Mouse (Mus musculus) heart, adult 11 months (tissue): ENCODE measurements around the gene Kcnj9.

Experiments
- DNase-seq: peaks from one replicate; pipeline ENCODE4 v3.0.0; 2022

The Kcnj9 gene

DNA sequence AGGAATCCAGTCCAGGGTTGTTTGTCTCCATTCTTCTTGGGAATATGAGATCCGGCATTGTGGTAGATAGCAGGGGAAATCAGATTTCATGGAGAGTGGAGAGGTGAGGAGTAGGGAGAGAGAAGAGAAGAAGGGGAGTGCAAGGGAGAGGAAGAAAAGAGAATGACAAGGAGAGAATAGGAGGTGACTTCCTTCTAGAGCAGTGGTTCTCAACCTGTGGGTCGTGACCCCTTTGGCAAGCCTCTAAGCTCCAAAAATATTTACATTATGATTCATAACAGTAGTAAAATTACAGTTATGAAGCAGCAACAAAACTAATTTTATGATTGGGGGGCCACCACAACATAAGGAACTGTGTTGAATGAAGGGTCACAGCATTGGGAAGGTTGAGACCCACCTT is 3.8 kb upstream of the Kcnj9 start:
- no peak for DNase-seq

DNA sequence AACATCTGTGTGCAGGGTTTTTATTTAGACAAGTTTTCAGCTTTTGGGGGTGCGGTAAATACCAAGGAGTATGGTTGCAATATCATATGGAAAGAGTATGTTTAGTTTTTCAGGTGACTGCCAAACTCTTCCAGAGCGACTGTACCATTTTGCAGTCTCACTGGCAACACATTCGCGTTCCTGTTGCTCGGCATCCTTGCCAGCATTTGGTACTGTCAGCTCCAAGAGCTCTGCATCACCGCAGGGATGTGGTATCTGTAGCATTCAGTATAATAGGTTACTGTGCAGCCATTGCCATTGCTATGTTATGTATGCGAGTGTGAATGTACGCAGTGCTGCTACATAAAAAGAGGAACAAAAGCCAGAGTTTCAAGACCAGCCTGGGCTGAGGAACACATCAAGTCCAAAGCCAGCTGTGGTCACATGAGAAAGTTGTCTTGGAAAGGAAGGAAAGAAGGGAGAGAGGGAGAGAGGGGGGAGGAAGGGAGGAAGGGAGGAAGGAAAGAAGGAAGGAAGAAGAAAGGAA is 2.4 kb upstream of the Kcnj9 start:
- DNase-seq, result no peak

DNA sequence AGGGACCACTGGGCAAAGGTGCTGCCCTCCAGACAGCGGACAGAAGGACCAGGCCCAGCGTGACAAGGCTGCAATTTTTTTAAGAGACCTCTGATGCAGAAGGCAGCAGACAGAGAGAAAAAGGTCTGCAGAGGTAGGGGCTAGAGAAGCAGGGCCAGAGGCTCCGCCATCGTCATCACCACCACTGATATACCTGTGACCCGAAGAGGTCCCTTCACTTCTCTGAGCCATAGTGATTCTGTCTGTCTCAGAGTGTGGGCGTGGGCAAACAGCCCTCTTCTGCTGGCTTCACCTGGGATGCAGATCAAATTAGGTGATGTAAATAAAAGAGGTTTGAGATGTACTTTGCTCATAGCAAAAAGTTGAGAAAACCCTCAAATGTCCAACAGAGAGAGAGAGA is 498 bp upstream of the Kcnj9 start:
- no peak for DNase-seq

DNA sequence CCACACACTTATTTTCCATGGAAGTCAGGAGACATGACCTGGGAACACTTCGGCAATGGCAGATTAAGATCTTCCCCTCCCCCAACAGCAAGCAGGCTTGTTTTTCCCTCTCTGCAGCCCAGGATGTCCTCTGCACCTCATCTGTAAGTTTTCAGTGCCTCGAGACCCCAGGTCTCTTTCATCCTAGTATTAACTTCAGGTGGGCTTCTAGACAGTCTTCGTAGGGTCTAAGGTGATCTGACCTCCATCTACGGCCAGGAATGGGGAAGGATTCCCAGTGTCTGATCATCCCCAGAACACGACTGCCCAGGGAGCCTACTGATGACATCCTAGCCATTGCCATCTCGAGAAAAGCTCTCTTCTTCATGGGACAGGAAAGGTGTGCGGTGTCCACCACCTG is 657 bp downstream of the Kcnj9 start:
- DNase-seq, result no peak

DNA sequence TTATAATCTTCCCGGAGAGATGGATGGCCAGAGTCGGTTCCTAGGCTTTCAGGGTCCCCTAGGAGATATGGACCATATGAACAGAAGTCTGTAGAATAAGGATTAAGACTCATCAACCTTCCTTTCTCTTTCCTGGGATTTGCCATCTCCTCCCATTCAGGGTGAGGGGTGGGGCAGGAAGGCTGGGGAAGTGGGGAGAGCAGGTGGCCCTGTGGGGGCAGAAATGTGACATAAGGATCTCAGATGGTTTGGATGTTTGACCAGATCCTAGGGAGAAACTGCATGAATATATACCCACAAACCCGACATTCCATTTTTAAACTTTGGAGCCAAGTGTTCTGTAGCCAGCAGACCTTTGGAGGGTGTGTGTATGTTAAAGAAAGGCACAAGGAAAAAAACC is 1.1 kb downstream of the Kcnj9 start:
- no peak for DNase-seq

DNA sequence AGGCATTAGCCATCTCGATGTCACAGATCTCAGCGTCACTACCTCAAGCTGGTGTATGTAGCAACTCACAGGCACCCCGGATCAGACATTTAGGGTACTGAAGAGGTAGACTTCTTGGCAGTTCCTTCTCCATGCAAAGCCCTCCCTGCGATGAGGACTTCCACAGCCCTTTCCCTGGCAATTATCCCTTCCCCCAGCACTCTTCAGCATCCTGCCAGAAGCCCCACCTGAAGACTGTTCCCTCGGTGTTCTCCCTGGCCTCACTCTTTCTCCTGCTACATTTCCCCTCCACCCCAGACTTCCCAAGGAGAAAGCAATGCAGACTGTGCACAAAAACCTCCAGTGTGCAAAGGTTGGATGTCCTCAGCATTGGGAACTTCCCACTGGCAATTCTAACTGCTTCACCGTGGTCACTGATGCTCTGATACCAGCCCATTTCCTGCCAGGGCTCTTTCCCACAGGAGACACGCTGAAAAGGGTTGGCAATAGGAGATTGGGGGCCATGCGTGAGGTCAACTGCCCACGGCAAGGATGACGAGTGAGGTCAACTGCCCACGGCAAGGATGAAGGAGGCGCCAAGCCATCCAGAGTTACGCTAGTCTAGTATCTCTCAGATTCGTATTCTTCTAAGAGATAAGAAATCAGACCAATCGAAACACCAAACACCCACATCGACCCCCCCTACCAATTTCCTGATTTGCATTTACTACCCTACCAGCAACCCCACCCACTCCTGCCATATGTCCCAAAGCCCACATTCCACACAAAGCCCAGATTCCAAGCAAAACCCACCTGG is 1.7 kb downstream of the Kcnj9 start:
- no peak for DNase-seq

DNA sequence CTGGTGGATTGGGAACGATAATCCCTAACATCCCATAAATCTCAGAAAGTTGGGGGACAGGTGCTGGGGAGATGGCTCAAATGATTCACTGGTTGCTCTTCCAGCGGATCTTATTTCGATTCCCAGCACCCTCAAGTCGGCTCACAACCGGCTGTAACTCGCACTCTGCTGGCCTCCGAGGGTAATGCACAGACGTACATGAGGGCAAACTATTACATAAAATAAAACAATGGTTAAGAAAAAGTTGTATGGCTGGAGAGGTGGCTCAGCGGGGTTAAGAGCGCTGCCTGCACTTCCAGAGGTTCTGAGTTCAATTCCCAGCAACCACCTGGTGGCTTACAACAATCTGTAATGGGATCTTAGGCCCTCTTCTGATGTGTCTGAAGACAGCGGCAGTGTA is 2.4 kb downstream of the Kcnj9 start:
- no peak for DNase-seq

DNA sequence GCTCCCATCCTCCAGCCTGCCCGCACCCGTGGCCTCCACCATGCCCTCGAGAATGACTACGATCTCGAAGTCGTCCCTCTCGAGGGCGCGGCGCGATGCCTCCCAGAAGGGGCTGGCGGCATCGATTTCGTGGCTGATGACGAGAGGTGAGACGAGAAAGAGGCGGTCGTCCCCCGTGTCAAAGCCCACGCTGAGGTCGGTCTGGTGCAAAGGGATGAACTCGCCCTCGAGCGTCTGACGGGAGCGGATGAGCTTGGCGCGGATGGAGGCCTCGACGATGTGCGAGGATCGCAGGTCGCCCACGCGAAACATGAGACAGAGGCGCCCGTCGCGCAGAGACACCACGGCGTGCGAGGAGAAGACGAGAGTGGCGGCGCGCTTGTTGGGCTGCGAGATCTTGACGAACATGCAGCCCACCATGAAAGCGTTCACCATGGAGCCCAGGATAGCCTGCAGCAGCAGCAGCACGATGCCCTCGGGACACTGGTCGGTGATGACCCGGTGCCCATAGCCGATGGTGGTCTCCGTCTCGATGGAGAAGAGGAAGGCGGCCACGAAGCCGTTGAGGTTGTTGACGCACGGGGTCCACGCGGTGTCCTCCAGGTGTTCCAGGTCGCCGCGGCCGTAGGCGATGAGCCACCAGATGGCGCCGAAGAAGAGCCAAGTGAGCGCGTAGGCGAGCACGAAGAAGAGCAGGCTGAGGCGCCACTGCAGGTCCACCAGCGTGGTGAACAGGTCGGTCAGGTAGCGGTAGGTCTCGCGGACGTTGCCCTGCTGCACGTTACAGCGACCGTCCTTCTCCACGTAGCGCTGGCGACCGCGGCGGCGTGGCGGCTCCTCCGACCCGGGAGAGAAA is 3.2 kb downstream of the Kcnj9 start:
- DNase-seq, result no peak

DNA sequence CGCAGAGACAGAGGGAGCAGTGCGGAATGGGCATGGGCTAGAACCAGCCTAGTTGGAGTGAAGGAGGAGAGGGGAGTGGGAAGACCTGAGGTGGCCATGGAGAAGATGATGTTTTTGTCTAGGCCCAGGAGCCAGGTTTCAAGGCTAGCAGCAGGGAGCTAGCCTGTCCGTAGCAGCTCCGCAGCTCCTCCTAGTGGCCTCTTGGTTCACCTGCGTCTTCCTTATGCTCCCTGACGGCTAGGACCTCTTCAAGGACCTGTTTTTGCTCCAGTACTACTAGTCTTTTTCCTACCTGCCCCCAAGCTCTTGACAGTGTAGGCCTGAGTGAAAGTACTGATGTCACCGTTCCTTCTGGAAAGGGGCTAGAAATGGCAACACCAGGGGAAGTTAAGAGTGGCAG is 4.4 kb downstream of the Kcnj9 start:
- DNase-seq, result peak; percentile 96

DNA sequence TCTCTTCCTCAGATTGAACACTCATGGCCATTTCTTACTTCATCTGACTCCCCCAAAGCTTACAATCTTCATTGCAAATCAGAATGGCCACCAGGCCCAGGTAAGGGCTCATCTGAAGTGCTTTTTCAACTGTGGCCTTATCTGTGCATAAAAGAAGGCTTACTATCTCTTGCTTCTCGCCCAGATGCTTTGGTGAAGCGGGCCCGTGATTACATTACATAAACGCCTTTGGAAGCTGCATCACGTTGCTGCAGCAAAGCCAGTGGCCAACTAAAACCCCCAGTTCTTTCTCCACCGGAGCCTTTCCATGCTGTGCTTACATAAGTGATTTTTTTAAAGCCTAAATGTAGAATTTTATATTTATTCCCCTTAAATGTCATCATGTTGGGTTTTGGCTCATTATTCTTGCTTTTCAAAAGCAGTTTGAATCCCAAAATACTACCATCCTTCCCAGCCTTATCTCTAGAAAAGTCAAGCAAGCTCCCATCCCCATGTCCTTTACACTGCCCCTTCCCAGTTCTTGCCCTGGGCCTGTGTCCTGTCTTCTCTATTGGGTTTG is 5.2 kb downstream of the Kcnj9 start:
- no peak for DNase-seq

DNA sequence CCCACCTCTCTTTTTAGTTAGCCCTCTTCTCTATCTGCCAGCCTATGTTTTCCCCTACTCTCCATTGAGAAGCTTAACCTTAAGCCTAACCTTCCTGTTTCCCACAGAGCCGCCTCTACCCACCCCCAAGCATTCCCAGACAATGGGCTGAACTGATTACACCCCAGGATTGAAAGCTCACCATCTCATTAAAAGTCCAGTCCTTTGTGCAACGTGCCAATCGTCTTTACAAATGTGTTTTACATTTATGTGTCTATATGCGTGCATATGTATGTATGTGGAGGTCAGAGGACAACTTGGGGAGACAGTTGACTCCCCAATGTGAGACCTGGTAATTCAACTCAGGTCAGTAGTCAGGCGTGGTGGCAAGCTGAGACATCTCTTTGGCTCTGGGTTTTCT is 5.8 kb downstream of the Kcnj9 start:
- no peak for DNase-seq

DNA sequence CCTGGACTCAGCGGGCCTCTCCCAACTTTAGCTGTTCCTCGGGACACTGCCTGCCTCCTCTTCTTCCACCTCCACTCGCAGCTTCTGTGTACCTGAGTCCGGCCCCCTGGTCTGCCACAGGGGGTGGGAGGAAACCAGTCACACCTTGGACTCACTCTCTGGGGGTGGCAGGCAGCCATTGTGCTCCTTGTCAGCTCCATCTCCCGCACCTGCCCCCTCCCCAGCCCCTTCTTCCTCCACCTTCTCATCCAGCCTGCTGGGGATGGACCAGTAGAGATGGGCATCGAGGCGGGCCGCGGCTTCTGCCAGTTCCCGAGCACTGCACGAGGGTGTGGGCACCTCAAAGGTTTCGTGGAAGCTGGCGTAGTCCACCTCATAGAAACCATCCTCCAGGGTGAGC is 6.4 kb downstream of the Kcnj9 start:
- DNase-seq, result no peak

DNA sequence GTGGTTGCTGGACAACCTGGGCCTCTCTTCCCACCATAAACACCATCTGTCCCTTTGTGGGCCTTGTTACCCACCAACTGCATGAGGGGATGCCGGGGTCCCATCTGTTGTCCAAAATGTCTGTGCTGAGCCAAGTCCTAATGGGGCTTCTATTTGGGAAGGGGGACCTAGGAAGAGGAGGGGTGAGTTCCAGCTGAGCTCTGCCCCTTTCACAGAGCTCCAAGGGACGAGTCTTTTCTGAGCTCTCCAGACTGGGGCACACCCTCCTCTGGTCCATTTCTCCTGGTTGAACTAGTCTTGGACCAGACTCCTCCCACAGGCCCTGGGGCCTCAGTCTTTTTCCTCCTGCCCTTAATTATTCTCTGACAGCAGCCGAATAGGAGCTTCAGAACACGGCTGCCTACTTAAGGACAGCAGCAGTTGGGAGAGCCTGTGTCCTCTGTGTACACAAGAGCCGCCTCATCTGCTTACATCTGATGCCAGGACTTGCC is 9.2 kb downstream of the Kcnj9 start:
- DNase-seq, result no peak

DNA sequence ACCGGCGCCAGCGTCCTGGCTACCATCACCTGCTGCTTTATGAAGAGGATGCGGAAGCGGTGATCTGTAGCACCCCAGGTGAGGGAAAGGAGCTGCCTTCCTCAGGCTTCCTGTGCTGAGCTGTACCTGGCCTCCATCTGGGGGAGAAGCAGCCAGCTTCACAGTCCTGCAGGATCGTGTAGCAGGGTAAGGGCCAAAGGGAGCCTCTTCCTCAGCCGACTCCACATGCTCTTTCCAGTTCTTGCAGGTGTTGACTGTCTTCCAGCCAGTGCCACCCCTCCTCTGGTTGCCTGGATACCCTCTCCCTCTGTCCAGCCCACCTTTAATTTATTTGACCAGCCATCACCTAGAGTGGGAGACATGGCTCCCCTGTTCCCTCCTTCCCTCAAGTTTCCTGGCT is 9.8 kb downstream of the Kcnj9 start:
- no peak for DNase-seq

DNA sequence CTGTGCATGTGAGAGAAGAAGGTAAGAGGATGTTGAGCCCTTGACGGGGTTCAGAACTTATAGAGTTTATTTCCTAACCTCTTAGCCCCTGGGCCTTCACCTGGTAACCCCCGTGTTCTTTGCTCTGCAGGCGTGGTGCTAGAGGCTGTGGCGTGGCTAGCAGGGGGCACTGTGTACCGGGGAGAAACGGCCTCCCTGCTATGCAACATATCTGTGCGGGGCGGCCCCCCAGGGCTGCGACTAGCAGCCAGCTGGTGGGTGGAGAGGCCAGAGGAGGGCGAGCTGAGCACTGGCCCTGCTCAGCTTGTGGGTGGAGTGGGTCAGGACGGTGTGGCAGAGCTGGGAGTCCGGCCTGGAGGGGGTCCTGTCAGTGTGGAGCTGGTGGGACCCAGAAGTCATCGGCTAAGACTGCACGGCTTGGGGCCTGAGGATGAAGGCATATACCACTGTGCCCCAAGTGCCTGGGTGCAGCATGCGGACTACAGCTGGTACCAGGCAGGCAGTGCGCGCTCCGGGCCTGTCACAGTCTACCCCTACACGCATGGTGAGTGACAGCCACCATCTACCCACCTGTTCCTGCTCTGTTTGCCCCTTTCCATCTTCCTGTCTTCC is 10.6 kb downstream of the Kcnj9 start:
- DNase-seq, result no peak

DNA sequence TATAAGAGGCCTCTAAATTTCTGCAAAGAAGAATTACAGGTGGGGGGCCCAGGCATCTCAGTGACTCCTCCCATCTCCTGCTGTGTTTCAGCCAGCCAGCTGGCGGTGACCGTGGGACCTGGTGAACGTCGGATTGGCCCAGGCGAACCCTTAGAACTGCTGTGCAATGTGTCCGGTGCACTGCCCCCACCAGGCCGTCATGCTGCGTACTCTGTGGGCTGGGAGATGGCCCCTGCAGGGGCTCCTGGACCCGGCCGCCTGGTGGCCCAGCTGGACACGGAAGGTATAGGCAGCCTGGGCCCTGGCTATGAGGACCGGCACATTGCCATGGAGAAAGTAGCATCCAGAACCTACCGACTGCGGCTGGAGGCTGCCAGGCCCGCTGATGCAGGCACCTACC is 11.2 kb downstream of the Kcnj9 start:
- no peak for DNase-seq

DNA sequence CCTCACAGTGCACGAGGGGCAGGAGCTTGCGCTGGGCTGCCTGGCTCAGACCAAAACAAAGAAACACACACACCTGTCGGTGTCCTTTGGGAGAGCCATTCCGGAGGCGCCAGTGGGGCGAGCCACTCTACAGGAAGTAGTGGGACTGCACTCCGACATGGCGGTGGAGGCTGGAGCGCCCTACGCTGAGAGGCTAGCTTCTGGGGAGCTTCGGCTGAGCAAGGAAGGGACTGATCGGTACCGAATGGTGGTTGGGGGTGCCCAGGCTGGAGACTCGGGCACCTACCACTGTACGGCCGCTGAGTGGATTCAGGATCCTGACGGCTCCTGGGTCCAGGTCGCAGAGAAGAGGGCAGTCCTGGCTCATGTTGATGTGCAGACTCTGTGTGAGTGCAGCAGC is 11.7 kb downstream of the Kcnj9 start:
- no peak for DNase-seq

DNA sequence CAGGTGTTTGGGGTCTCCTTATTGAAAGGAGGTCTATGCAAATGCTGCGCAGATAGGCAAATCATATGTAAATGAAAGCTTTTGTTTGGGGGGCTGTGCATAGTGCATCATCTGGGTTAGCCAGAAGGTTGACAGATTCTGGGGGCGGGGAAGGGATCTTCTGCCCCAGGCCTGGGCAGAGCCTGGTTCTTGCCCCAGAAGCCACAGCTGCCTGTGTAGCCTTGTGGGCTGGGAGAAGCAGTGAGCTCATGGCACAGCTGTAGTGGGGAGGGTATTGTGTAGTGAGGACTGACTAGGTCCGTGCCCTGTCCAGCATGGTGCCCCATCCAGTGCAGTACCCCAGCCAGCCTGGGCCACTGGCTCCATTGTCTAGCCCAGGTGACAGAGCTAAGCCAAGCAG is 14.2 kb downstream of the Kcnj9 start:
- DNase-seq, result peak; percentile 93

DNA sequence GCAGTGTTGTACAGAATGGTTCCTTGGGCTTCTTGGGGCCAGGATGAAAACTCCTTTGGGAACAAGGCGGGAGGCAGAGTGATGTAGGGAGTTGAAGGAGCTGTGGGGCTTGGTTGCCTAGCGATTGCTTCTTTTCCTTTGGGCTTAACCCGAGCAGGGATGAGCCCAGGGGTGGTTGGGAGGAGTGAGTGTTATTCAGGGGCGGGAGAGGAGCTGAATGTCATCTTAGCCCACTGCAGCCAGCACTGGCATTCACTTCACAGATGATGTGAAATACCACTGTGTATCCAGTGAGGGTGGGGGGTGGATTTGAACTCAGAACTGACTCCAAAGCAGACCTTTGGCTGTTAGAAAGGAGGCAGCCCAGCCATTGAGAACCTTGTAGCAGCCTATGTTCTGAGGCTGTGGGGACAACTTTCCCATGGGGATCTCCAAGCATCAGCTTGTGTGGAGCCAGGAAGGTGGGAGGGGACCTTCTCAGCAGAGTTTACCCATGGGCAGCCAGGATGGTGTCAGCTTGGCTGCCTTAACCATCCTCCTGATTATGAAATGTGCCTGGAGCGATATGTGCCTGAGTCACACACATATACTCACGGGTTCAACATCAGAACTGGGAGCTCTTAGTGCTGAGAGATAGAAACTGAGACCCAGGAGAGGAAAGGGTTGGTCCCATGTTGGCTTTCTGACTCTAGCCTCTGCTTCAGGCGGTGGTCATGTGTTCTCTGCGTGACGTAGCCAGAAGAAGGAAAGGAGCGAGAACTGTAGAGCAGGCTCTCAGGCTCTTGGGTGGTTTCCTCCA is 15.3 kb downstream of the Kcnj9 start:
- DNase-seq, result peak; percentile 96

DNA sequence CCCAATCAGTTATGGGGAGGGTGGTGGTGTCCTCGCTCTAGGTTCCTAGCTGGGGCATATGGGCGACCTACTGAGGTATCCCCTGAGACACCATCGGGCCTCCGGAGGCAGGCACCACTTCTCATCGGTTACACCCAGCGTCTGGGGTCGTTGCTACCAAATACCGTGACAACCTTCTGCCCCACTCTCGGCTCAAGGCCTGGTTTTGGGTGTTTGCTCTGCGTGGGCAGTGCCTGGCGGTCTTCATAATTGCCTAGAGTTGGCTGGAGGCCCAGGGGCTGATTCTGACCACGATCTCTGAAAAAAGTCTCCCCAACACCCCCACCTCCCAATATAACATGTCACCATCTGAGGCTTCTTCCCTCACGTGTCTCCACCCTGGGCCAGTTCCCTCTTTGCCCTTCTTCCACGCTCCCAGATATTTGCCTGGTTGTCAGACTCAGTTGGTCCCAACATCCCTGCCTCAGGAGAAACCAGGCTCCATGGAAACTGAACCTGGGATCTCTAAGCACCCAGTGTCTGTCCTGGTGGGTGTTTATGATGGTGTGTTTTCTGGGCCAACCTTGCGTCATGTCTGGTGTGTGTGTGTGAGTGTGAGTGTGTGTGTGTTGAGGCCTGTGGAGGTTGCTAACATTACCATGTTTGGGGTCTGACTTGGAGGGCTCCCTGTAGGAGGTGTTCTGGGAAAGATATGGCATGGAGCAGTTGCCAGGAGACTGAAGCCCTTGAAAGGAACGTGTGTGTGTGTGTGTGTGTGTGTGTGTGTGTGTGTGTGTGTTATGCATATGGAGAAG is 16.2 kb downstream of the Kcnj9 start:
- peak; percentile 97 for DNase-seq
